In the genomic region with DNA sequence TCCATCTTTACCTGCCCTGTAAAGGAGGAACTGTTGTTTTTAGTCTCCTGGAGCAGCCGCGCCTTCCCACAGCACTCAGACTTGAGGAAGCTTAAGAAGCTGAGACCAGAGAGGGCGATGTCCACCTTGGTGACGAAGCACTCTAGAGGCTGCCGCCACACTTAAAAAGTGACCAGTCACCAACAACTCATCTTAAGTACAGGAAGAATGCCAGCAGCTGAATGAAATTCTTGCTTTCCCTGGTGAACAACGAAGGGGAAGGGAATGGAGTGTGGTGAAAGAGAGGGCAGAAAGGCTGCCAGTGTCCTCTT, we compare ENCODE assay signal across 28 mouse cellular contexts. TPM values are rescaled to one million over a fixed set of nuclear protein-coding genes. Genes with fewer than 3 reads are reported as not detected.
A peak's percentile ranks its signal among the peaks of the same experiment; 100 is the strongest.
DNase-seq lines count a peak whose midpoint lies in the region; ATAC-seq and TF ChIP-seq lines count a peak whose summit lies in the region.
"Had no signal": no experiment of that assay in that cellular context is flagged by ENCODE, and none has a peak within 500 bp of the region (broad histone marks: within the 10 kb centered on the region; RNA-seq: fewer than 3 reads in every experiment).

No protein-coding gene starts in this region.

- H3K4me2 ChIP-seq in lung, postnatal 0 days (replicated peaks; ENCODE audit: low read depth, low read length) = no peak overlapping the region
- H3K4me2 ChIP-seq in midbrain, embryonic 14.5 days (ENCODE audit: low read length) = no peak overlapping the region
- no peak overlapping the region for H3K4me2 ChIP-seq in forebrain, embryonic 11.5 days (ENCODE audit: low read depth, low read length, severe bottlenecking)
- H3K4me2 ChIP-seq in liver, postnatal 0 days (ENCODE audit: low read depth, low read length) = no peak overlapping the region
- H3K4me2 ChIP-seq: embryonic facial prominence, embryonic 13.5 days; hindbrain, embryonic 15.5 days; kidney, embryonic 15.5 days; limb, embryonic 15.5 days; midbrain, embryonic 13.5 days had no signal

- no peak for TF ChIP-seq POLR2A in ES-Bruce4 (IDR thresholded peaks at IDR 0.05; ENCODE audit: insufficient read depth, low read length)

- peak overlapping the region; percentile 7 for H3K4me3 ChIP-seq in ES-Bruce4 (ENCODE audit: low read depth, low read length)
- no peak overlapping the region for H3K4me3 ChIP-seq in lung, postnatal 0 days (ENCODE audit: low read depth, low read length)
- H3K4me3 ChIP-seq in midbrain, embryonic 14.5 days (replicated peaks; ENCODE audit: low read depth, low read length) = no peak overlapping the region
- H3K4me3 ChIP-seq in forebrain, embryonic 11.5 days (ENCODE audit: low read depth, low read length) = no peak overlapping the region
- no peak overlapping the region for H3K4me3 ChIP-seq in liver, postnatal 0 days (ENCODE audit: low read depth, low read length)
- H3K4me3 ChIP-seq: embryonic facial prominence, embryonic 13.5 days; forebrain, embryonic 10.5 days; hindbrain, embryonic 10.5 days; hindbrain, embryonic 15.5 days; kidney, embryonic 15.5 days; limb, embryonic 10.5 days; limb, embryonic 15.5 days; midbrain, embryonic 13.5 days had no signal

- no peak for TF ChIP-seq EP300 in ES-Bruce4 (IDR thresholded peaks at IDR 0.05; ENCODE audit: insufficient read depth, low read depth, low read length)
- peak; percentile 80 for TF ChIP-seq EP300 in lung, postnatal 0 days (IDR thresholded peaks at IDR 0.05)
- no peak for TF ChIP-seq EP300 in liver, postnatal 0 days (IDR thresholded peaks at IDR 0.05; ENCODE audit: low read depth)

- peak; percentile 84 for ATAC-seq in lung, postnatal 0 days
- no peak for ATAC-seq in midbrain, embryonic 14.5 days (ENCODE audit: low FRiP score, low TSS enrichment)
- ATAC-seq in forebrain, embryonic 11.5 days (replicated peaks; ENCODE audit: low FRiP score) = no peak
- ATAC-seq in liver, postnatal 0 days = no peak
- ATAC-seq: midbrain, embryonic 13.5 days; Patski had no signal

- H3K36me3 ChIP-seq in ES-Bruce4 (ENCODE audit: control insufficient read depth, insufficient read depth, low read length, poor library complexity, severe bottlenecking) = no peaks in the 10 kb centered on the region; the same call in 1 of the 2 replicates
- H3K36me3 ChIP-seq in lung, postnatal 0 days (ENCODE audit: insufficient read depth, low read length) = no peaks in the 10 kb centered on the region
- no peaks in the 10 kb centered on the region for H3K36me3 ChIP-seq in midbrain, embryonic 14.5 days (ENCODE audit: control insufficient read depth, insufficient read depth, low read length)
- no peaks in the 10 kb centered on the region for H3K36me3 ChIP-seq in forebrain, embryonic 11.5 days (ENCODE audit: control insufficient read depth, insufficient read depth, low read length)
- H3K36me3 ChIP-seq in liver, postnatal 0 days (replicated peaks; ENCODE audit: insufficient read depth, low read length) = no peaks in the 10 kb centered on the region
- H3K36me3 ChIP-seq: embryonic facial prominence, embryonic 13.5 days; forebrain, embryonic 10.5 days; hindbrain, embryonic 10.5 days; hindbrain, embryonic 15.5 days; kidney, embryonic 15.5 days; limb, embryonic 10.5 days; limb, embryonic 15.5 days; midbrain, embryonic 13.5 days had no signal

- peak overlapping the region; percentile 84 for H3K27ac ChIP-seq in ES-Bruce4 (ENCODE audit: insufficient read depth, low read length)
- no peak overlapping the region for H3K27ac ChIP-seq in lung, postnatal 0 days (ENCODE audit: low read length)
- no peak overlapping the region for H3K27ac ChIP-seq in midbrain, embryonic 14.5 days (replicated peaks; ENCODE audit: low read depth, low read length)
- H3K27ac ChIP-seq in forebrain, embryonic 11.5 days (ENCODE audit: low read depth, low read length) = no peak overlapping the region
- no peak overlapping the region for H3K27ac ChIP-seq in liver, postnatal 0 days (ENCODE audit: low read depth)
- H3K27ac ChIP-seq: embryonic facial prominence, embryonic 13.5 days; forebrain, embryonic 10.5 days; hindbrain, embryonic 10.5 days; hindbrain, embryonic 15.5 days; kidney, embryonic 15.5 days; limb, embryonic 10.5 days; limb, embryonic 15.5 days; liver, embryonic 14.5 days; midbrain, embryonic 13.5 days; stomach, postnatal 0 days had no signal

- 51% methylated on average over 6 of the region's 6 CpGs for WGBS in lung, postnatal 0 days
- 90% methylated on average over 6 of the region's 6 CpGs for WGBS in midbrain, embryonic 14.5 days
- WGBS in forebrain, embryonic 11.5 days = 85% methylated on average over 6 of the region's 6 CpGs
- WGBS in liver, postnatal 0 days (ENCODE audit: insufficient replicate concordance) = 71% methylated on average over 6 of the region's 6 CpGs

- peak; percentile 50 for DNase-seq in 3134 (ENCODE audit: extremely low read depth, insufficient read length, low spot score)
- DNase-seq in lung, postnatal 0 days (ENCODE audit: low spot score) = peak; percentile 78
- peak; percentile 46 to 76 for DNase-seq in lung, postnatal 4 days
- DNase-seq in midbrain, embryonic 14.5 days = no peak
- DNase-seq in forebrain, embryonic 11.5 days (ENCODE audit: low spot score) = no peak
- DNase-seq in liver, postnatal 0 days = no peak
- DNase-seq: adrenal gland, postnatal 10 days; B cell, adult 2 months; cerebellum, adult 11 months; cerebellum, adult 9-10 months; cerebellum, postnatal 36 days; gastrocnemius, postnatal 14 days; heart, postnatal 14 days; kidney, adult 18-20 months; kidney, postnatal 25 days; spleen, adult 18-20 months had no signal

- H3K9me3 ChIP-seq in ES-Bruce4 (replicated peaks; ENCODE audit: control insufficient read depth, insufficient read depth, low read length, poor library complexity, severe bottlenecking) = no peaks in the 10 kb centered on the region
- H3K9me3 ChIP-seq in lung, postnatal 0 days (ENCODE audit: low read length) = no peaks in the 10 kb centered on the region
- no peaks in the 10 kb centered on the region for H3K9me3 ChIP-seq in midbrain, embryonic 14.5 days (ENCODE audit: control insufficient read depth, low read length)
- H3K9me3 ChIP-seq in forebrain, embryonic 11.5 days (ENCODE audit: control insufficient read depth, low read length) = no peaks in the 10 kb centered on the region
- no peaks in the 10 kb centered on the region for H3K9me3 ChIP-seq in liver, postnatal 0 days (ENCODE audit: low read length)
- H3K9me3 ChIP-seq: embryonic facial prominence, embryonic 13.5 days; forebrain, embryonic 10.5 days; hindbrain, embryonic 10.5 days; hindbrain, embryonic 15.5 days; kidney, embryonic 15.5 days; limb, embryonic 10.5 days; limb, embryonic 15.5 days; midbrain, embryonic 13.5 days had no signal

- no peak for TF ChIP-seq CTCF in ES-Bruce4 (IDR thresholded peaks at IDR 0.05; ENCODE audit: low read depth, low read length)
- peak; percentile 29 for TF ChIP-seq CTCF in lung, postnatal 0 days (IDR thresholded peaks at IDR 0.05)
- TF ChIP-seq CTCF in liver, postnatal 0 days (IDR thresholded peaks at IDR 0.05; ENCODE audit: low read depth) = no peak

- H3K9ac ChIP-seq in ES-Bruce4 (ENCODE audit: low read depth, poor library complexity, severe bottlenecking) = peak overlapping the region; percentile 65
- no peak overlapping the region for H3K9ac ChIP-seq in lung, postnatal 0 days (replicated peaks; ENCODE audit: low read depth)
- no peak overlapping the region for H3K9ac ChIP-seq in midbrain, embryonic 14.5 days (replicated peaks; ENCODE audit: low read length)
- no peak overlapping the region for H3K9ac ChIP-seq in forebrain, embryonic 11.5 days (ENCODE audit: low read length)
- H3K9ac ChIP-seq in liver, postnatal 0 days (replicated peaks) = no peak overlapping the region
- H3K9ac ChIP-seq: embryonic facial prominence, embryonic 13.5 days; hindbrain, embryonic 15.5 days; kidney, embryonic 15.5 days; limb, embryonic 15.5 days; liver, embryonic 14.5 days; midbrain, embryonic 13.5 days had no signal

- H3K27me3 ChIP-seq in ES-Bruce4 (ENCODE audit: control insufficient read depth, insufficient read depth, low read length, poor library complexity, severe bottlenecking) = no peaks in the 10 kb centered on the region
- H3K27me3 ChIP-seq in lung, postnatal 0 days (replicated peaks; ENCODE audit: insufficient read depth, low read length) = no peaks in the 10 kb centered on the region
- no peaks in the 10 kb centered on the region for H3K27me3 ChIP-seq in midbrain, embryonic 14.5 days (ENCODE audit: control insufficient read depth, insufficient read depth, low read length)
- no peaks in the 10 kb centered on the region for H3K27me3 ChIP-seq in forebrain, embryonic 11.5 days (ENCODE audit: control insufficient read depth, insufficient read depth, low read length)
- no peaks in the 10 kb centered on the region for H3K27me3 ChIP-seq in liver, postnatal 0 days (ENCODE audit: insufficient read depth, low read length)
- H3K27me3 ChIP-seq: hindbrain, embryonic 15.5 days; kidney, embryonic 15.5 days; limb, embryonic 15.5 days; Patski had no signal

- H3K4me1 ChIP-seq in ES-Bruce4 (ENCODE audit: control insufficient read depth, insufficient read depth, low read length) = peaks cover 9% of the 10 kb centered on the region
- H3K4me1 ChIP-seq in lung, postnatal 0 days (ENCODE audit: insufficient read depth, low read depth, low read length) = no peaks in the 10 kb centered on the region; the same call in 1 of the 2 replicates
- no peaks in the 10 kb centered on the region; the same call in 1 of the 2 replicates for H3K4me1 ChIP-seq in midbrain, embryonic 14.5 days (ENCODE audit: control insufficient read depth, insufficient read depth, low read length)
- H3K4me1 ChIP-seq in forebrain, embryonic 11.5 days (replicated peaks; ENCODE audit: control insufficient read depth, insufficient read depth, low read length) = peaks cover 3% of the 10 kb centered on the region; the same call in 1 of the 2 replicates
- peaks cover 15% of the 10 kb centered on the region; the same call in 1 of the 2 replicates for H3K4me1 ChIP-seq in liver, postnatal 0 days (ENCODE audit: insufficient read depth)

RNA-seq across cellular contexts. Expression of gene Zfp281, which starts 51.7 kb away (rescaled TPM):
- polyA plus RNA-seq in ES-Bruce4 (2011; ENCODE audit: insufficient read depth, insufficient read length, low read depth, missing spikeins) = 94.4 and 98.1 TPM in 2 replicates
- polyA plus RNA-seq in lung, postnatal 0 days (2015; fragmentation: Nextera tagmentation; extraction: Ambion mirVana) = 15.3 and 16.4 TPM in 2 replicates
- polyA plus RNA-seq in midbrain, embryonic 14.5 days (2014; fragmentation: Nextera tagmentation; extraction: Ambion mirVana) = 26.6 and 34.7 TPM in 2 replicates
- 35.6 and 35.9 TPM in 2 replicates for polyA plus RNA-seq in forebrain, embryonic 11.5 days (2014; fragmentation: Nextera tagmentation; extraction: Ambion mirVana)
- polyA plus RNA-seq in liver, postnatal 0 days (2015; fragmentation: Nextera tagmentation; extraction: Ambion mirVana) = 7.2 TPM in 2 replicates

Comparison
In these comparisons a context has a peak if more than half of its experiments do, and no peak if none do; other contexts are left out.
1. DNase-seq: peak in 3134 (single experiment), lung, postnatal 0 days (single experiment) and lung, postnatal 4 days (2 of 2); none in midbrain, embryonic 14.5 days (single experiment), forebrain, embryonic 11.5 days (single experiment) and liver, postnatal 0 days (single experiment).